Mouse (Mus musculus) sigmoid colon, adult 10 weeks (tissue): Measurements from ENCODE around the gene Drd1. TPM values are rescaled to one million over a fixed set of nuclear protein-coding genes. Genes with fewer than 3 reads are reported as not detected.

Source experiments
- polyA plus RNA-seq: library from polyadenylated mRNA; stranded (reverse); fragments of 350-450 nt; fragmentation: Illumina TruSeq; extraction: RNeasy Lipid Tissue Mini Kit (QIAGEN cat#74804); gene quantifications from one replicate; pipeline ENCODE4 v1.2.3, GENCODE M21; 2014; ENCODE audit warnings: low read depth, low replicate concordance

Gene Drd1
- 0.16 TPM for polyA plus RNA-seq

DNA sequence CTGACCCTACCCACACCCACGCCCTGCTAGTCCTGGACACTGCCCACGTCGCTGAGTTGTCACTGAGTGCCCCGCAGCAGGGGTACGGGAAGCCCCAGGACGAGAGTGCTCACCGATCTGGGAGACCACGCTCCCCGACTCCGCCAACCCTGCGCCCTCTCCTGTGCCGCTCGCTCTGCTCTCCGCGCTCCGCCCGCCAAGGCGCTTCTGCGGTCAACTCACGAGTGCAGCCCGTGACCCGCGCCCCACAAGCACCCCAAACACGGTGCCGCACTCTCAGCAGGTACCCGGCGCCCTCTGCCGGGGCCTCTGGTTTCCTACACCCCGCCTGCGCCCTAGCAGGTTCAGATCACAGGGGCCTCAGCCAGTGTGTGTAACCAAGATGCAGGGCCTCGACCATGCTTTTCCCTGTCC, at the start of gene Drd1:
TSS of gene Drd1 (minus strand) at position 258 of the 414 bp plus-strand sequence.

GRCm38 (mm10) chr13:54071606-54072331, 16.3 kb upstream of the Drd1 start, which contains the start of gene Sfxn1:
Gene Sfxn1, plus strand, starts transcription at chr13:54071869.

Other genes with a start within 250 kb of the Drd1 start
- gene Sfxn1, start 16.2 kb upstream of the Drd1 start, polyA plus RNA-seq: 82.4 TPM
- gene Hrh2, start 136.4 kb upstream of the Drd1 start, polyA plus RNA-seq: 0.32 TPM